Mouse (Mus musculus) cerebellum, adult 8-10 months (tissue): ENCODE measurements at regions not wholly inside any gene's neighbourhood (a gene's known extent, or its start where the extent isn't known, plus 50 kb on each side); places are given as distances from the start of the nearest gene placed in this dataset.

Experiments
- DNase-seq: peaks from one replicate; pipeline ENCODE4 v3.0.0; 2022

DNA sequence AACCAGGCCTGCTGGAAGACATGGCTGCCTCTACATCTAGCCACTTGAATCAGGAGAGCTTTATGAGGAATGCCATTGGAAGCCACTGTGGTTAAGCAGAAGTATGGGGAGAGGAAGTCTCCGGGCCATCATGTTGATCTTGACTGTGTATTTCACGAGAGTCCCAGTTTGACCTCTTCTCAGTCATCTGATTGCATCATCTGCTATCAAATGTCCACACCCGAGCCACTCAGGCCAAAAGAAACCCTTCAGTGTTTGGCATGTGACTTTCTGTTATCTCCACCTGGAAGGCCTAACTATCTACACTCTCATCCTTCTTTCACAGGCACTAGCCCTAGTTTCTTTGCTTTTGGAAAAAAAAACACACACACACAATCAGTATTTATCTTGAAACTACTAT, 186.9 kb upstream of the Id2 start:
- no peak for DNase-seq

DNA sequence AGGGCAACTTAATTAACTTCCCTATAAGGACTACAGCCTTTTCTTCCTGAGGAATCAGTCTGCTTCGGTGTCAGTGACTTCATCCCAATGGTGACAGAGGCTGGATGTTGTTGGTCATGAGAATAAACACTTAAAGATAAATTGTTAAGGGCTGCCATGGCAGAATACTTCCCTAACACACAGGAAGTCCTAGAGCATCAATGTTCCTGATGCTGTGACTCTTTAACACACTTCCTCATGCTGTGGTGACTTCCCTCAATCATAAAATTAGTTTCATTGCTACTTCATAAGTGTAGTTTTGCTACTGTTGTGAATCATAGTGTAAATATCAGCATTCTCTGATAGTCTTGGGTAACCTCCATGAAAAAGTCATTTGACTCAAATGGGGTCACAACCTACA, 184.5 kb upstream of the Id2 start:
- no peak for DNase-seq

DNA sequence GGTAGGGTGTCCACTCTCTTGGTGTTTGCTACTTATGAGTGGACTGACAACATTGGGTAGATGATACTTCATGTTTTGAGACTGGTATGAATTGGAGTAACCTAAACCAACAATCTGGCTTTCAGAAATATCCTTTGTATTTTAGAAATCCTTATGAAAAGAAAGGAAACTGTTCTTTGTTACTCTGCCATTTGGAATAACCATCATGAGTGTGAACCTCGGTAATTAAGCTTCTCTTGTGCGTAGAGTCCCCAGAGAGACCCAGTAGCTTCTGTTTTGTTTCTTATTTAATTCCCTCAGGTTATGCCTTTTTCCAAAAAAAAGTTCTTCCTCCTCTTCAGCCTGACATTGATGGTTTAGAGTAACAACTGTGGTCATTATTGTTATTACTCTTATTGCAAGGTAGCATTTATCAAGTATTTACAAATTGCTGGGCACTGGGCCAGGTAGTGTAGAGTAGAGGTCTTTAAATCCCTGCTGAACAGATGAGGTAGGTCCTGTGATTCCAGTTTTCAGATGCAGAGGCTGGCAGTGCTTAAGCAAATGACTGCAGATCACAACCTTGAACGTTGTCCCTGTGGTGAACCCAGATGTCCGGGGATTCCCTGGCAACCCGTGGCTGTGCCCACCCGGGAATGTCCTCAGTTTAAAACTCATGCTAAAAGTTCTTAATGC, 176.8 kb upstream of the Id2 start:
- DNase-seq, result no peak

DNA sequence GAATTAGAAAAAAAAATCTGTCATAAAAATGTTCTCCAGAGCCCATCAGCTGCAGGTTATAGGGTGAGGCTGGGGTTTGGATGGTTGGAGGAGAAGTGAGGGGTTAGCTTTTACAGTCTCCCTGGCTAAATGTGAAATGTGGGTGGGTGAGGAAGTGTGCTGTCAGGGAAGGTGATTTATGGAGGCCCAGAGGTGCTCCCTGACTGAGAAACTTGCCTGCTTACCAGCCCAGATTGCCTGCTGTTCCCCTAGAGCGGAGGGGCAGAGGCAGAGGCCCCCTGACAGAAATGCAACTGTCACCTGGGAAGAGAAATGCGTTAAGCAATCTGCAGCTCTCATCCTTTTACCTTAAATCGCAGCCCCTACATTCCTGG, 175.8 kb upstream of the Id2 start:
- DNase-seq, result no peak

DNA sequence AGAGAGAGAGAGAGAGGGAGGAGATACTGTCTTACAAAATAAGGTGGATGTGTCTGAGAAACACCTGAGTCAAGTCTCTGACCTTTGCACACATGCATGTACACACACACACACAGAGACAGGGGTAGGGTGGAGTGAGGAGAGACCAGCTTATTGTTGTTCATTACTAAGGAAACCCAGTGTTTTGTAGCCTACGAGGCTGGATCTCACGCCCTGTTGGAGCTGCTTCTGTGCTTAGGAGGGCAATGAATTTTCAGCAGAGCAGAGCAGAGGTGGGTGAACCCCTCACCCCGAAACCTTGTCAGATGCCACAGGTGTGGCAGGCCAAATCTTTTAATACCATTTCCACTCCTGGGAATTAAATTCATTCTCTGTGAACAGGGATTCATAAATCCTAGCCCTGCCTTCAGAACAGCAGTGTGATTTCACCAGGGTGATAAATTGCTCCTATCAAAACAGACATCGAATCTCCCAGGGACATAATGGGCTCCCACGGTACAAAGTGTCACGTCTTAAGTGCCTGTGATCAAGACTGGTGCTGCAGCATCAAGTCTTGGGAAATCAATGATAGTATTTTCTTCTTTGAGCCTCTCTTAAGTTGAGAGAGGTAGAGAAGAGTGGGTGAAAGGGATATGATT, 175.3 kb upstream of the Id2 start:
- no peak for DNase-seq

DNA sequence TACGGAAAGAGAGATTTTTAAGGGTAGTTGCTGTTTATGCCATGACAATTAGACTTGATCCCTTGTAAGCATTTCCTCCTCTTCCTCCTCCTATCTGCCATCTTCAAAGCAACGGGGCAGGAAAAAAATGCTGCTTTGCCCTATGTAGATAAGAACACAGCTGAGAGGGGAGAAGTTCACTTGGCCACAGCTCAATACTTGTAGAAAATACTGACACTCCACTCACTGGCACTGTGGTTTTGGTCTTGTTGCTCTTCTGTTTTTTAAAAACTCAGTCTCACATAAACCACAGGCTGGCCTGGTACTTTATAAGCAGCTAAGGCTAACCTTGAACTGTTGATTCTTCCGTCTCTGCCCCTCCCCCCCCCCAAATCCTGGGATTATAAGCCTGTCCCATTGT, 172.9 kb upstream of the Id2 start:
- no peak for DNase-seq

DNA sequence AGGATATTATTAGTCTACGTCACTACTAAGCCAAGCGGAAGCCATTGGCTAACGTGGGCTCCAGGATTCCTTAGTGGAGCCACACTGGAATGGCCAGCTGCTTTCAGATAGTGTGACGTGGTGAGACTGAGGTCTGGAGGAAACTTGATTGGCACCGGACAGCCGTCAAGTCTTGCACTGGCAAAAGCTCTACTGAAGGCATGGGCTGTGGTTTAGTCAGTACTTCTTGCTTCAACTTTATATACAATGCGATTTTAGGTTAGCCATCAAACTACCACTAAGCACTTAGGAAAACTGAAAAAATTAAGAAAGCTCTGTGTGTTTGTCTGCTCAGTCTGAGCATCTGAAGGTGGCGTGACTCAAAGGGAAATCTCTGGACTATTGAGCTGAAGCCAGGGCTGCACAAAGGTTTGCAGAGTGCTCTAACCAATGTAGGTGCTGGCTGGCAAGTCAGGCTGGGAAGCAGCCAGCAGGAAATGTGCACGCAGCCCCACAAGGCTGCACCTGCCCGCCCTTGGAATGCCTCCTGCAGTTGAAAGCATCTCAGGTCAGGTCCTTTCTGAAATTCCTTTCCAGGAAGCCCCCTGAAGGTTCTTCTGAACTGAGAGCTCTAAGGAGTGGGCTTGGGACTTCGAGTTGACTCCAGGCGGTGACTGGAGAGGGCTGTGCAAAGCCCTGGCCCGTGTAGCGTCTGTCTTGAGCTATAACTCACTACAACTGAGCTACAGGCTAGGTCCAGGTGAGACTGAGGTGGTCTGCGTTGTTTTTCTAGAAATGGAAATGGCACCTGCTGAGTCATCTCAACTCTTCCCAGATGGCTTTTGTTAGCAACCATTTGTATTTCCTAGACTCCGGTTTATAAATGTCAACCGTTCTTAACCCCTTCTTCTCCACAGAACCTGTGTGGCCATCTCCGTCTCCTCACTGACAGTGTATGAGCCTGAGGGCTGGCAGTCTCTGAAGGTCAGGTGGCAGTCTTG, 172.2 kb upstream of the Id2 start:
- DNase-seq, result no peak

DNA sequence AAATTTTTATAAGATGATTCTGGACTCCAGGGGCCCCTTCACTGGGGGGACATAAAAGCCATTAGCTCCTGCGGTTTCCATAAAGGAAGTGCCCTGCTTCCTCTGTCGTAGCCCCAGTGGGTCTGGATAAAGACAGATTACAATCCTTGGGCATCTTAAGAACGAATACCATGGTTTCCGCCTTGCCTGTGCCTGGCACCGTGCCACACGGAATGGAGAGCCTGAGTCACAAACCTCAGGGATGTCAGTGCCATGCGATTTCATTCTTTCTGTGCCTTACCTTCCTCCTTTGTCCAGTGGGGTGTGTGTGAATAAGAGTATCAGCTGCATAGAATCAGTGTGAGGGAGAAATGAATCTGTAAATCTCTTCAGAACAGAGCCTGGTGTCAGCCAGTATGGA, 171.4 kb upstream of the Id2 start:
- no peak for DNase-seq

DNA sequence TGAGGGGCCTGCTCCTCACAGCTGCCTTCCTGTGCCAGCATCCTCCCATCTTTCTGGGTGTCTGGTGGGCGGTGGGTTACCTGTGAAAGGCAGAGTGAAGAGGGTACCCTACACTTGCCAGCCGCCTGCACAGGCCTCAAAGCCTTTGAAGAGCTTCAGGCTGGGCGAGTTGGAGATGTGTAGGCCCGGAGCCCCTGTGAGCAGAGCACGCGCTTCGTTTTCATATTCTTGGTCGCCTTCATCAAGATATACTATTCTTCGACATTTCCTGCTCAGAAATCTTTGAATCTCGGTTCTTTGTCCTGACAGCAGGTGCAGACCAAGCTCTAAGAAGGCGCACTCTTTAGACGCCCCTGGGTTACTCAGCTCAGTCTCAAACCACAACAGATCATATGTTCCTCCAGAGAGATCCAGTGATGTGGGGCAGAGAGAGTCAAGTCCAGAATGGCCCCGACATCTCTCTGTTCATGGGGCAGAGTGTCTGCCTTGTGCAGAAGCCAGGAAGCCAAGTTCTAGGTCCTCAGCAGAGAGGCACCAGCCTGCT, 170.7 kb upstream of the Id2 start:
- no peak for DNase-seq

DNA sequence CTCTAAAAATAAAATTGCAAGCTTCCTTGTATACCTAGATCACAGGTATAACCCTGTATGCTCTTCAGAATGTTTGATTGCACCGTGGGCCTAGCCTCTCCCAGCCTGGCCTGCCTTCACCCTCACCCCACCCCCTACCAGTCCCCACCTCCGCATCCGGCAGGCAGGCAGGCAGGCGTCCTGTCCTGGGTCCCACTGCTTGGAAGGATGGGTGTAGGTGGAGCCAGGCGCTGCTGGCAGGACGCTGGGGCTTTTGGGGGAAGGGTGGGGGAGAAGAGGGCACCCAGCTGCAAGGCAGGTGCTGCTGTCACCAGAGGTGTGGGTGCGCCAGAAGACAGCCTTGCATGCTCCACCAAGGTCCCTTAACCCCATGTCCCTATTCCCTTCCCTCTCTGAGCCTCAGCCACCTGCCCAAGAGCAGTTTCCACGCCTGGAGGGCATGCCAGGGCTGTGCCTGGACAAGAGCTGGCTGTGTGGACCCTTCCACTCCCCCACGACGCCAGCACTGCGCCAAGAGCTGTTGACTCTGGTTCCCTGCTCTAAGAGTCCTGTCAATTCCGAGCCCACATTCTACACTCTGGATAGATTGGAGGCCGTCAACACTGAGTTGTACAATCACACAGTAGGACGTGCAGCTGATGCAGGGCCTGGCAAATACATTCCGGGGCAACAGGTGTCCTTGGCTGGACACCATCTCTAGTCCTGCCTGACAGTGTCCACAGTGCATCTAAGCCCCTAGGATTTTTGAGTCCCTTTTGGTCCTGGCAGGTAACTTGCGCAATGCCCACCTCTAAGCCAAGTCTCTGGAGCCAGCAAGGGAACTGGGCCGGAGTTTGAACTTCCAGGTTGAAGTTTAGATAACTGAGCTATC, 170.0 kb upstream of the Id2 start:
- no peak for DNase-seq

DNA sequence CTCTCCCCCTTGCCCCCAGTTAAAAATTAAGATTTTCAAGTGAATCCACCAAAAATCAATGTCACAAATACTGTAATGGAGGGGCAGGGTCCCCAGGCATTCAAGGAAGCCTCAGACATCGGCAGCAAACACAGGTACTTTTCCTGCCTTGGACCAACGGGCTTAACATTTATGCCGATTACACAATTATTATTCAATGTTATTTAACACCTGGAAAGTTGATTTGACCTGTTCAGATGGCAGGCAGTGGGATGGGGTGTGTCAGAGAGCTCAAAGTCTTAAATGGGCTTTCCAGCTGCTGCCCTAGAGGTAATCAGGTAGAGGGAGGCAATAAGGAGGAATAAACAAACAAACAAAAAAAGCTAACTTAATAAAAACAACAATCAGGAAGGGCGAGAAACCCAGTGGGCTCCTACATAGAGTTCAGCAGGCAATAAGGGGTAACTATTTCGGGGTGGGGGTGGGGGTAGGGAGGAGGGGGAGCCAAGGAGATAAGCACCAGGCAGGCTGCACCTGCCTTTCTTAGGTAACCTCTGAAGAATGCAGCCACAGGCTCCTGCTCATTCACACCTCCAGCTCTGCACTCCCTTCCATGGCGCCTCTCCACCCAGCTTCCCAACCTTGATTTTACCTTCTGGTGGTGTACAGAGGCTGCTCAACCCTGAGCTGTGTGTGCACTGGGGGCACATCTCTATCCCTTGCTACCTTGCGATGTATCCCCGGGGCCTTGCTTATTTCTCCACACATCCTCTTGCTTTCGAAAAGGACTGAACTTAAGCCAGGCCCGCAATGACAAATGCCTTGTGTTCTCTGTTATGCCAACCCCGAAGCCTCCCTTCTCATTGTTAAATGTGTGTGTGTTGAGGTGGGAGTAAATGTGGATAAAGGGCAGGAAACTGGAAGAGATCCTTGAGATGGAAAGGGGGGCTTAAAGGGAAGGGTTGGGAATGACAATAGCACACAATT, 168.9 kb upstream of the Id2 start:
- no peak for DNase-seq

DNA sequence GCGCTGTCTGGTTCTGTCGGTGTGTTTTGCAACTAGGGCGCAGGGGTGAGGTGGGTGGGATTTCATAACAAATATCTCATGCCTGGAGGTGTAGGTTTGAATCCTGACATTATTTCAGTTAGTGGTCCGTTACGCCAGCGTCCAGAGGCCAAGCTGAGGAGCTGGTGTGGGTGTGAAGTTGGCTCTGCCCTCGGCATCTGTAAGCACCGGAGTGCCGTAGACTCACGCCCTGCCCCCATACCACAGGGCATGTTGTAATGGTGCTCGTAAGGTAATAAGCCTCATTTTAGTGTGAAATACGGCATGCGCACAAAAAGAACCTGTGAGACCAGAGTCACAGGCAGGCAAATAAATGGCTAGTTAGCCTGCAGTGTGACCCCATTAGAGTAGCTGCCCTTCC, 168.1 kb upstream of the Id2 start:
- no peak for DNase-seq

DNA sequence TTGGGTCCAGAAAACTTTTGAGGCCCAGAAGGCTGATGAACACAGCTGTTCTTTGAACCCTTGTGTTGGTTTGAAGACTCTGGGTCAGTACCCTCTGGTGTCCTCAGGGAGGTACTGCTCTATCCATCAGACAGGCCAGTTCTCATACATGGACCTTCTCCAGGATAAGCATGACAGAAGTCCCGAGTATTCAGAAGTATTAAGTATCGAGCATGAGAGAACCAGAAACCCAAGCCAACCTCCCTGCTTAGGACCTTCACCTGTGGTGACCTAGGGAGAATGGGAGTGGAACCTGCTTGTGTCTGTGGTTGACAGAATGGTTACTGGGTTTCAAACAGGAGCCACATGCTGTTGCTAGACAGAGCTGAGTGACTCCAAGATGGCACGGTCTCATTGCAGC, 167.5 kb upstream of the Id2 start:
- DNase-seq, result no peak

DNA sequence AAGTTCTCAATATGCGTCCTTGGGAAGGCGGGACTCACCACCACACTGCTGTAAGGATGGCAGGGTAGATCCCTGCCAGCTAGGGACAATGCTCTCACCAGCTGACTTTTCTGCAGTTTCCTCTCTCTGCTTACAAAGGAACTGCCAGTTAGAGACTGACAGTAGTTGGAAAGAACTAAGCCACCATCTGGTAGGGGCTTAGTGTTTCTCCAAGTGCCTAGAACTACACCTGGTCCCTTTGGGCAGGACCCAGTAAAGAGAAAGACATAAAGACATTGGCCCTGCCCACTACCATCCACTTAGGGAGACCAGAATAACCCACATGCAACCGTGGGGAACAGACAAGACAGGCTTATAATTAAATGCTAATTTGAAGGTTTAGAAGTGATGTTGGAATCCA, 165.5 kb upstream of the Id2 start:
- no peak for DNase-seq

DNA sequence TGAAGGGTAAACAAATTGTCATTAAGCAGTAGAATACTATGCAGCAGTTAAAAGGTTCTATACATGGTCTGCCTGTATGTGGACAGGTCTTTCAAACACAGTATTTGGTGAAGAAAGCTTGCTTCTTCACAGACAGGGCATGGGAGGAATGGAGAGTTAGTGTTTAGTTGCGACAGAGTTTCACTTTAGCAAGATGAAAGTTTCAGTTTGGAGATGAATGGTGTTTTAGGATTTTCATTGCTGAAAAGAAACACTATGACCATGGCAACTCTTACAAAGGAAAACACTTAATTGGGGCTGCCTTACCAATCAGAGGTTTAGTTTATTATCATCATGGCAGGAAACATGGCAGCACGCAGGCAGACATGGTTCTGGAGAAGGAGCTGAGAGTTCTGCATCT, 162.2 kb upstream of the Id2 start:
- no peak for DNase-seq

DNA sequence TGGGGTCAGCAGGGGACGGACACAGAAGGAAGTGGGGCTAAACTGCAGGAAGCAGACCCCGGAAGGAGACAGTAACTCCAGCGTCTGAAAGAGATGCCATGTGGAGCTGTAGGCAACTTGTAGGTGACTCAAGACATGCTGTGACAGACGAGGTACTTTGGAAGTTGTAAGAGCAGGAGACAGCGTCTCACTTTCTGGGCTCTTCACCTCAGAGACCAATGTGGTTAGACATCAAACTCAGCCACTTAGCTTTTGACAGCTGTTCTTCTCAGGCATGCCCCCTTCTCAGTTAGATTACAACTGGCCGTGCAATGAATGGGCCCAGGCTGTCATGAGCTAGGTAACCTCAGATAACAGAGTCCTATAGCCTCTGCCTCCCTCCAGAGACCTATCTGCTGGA, 159.3 kb upstream of the Id2 start:
- DNase-seq, result no peak

DNA sequence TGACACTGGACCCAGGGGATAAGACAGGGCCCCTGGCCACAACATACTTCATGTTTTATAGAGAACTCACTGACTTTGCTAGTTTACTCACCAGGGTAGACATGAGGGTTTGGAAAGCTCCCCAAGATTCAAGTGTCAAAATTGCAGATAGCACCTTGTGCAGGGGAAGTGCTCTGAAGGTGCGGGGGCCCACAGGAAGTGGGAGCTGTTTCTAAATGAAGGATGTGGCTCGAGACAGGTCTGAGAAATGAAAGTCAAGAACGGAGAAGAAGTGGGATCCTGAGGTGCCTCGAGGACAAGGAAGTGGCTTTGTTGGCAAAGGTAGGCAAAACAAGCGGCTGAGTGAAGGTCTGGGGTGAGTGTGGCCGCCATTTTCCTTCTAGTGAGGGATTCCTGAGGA, 157.8 kb upstream of the Id2 start:
- DNase-seq, result no peak

DNA sequence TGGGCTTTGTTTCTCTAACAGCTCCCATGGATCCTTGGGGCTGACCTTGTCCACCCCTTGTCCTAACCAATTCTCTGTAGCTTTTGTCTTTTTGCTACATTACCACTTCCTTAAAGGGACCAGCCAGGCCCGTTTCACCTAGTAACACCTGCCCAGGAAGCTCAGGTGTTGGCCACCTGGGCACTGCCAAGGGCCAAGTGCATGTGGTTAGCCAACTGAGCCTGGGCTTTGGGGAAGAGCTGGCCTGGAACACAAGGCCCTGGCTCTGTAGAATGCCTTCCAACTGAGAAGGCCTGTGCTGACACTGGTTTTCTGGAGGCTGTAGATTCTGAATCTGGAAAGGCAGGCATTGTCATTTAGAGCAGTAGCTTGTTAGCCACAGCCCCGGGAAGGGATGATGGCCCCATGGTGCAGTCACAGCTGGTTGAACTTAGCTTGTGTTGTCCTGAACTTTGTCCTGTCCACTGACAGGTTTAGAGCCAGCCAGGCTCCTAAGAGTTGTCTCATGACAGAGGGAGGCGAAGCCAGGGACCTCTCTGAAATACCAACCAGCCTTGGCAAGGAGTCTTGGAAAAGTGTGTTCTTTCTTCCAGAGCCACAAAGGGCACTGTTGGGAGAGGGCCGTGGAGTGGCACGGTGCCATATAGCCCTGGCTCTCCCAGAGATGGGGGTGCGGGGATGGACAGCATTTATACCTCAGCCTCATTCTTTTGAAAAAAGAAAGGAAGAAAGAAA, 156.0 kb upstream of the Id2 start:
- DNase-seq, result no peak

DNA sequence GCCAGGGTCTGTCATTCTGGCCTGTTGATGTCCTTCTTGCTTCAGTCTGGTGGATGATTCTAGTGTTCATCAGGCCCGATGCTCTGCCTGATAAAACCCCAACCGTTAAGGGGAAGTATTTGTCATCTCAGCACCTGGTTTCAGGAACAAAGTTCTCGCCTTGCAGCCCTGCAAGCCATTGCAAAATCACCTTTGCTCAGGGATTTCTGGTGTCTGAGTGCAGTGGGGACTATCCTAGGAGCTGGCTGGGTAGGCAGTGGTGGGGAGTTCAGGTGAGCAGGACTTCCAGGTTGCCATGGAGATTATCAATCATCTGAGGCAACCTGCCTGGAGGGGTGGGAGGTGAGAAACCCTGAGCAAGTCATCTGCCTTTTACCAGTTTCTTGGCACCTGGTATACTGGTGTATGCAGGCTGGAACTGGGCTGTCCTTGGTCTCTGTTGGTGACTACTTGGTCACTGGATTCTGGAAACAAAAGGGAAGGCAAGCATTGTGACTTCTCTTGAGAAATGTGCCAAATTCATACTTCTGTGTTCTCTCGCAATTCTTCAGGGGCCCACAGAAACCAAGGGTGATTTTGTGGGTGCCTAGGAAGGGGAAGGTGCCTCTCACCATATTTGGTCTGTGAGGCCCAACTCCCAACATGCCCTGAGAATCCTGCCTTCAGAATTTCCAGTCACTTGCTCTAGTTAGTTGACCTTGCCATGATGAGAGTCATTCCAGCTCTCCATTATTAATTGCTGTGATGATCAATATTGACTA, 154.7 kb upstream of the Id2 start:
- no peak for DNase-seq

DNA sequence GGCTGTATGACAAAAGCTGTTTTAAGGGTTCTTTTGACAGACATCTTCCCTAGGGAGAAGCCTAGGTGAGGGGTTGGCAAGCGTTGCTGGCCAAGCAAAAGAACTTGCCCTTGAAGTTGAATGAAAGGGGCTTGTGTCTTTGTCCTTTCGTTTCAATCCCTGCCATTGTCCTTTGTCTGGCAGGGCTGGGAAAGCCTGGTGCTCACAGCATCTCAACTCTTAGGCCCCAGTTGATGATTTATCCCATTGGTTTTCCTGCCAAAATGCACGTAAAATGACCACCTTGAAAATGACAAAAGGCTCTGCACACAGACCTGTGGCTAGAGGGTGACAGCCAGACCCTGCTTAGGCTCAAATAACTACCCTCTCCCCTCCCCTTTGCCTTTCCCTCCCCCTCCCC, 153.9 kb upstream of the Id2 start:
- DNase-seq, result no peak
